Mouse (Mus musculus): ENCODE measurements around the gene Snrnp35.
"Not testable (repeated sequence)": the region's sequence is repeated elsewhere in the genome, so short reads cannot be mapped to it uniquely, and the experiment has no call there.

- TF ChIP-seq CTCF, EP300 (IDR thresholded peaks at IDR 0.05; ENCODE audit: low read depth): not testable (repeated sequence)
Observed at GRCm38 (mm10) chr5:124460922-124461321, 22.0 kb upstream of the Snrnp35 start.

All from liver, postnatal 0 days (tissue).